Mouse (Mus musculus): ENCODE results near the gene Il21r. TPM values are rescaled to one million over a fixed set of nuclear protein-coding genes. Genes with fewer than 3 reads are reported as not detected.

Gene Il21r
- total and polyA plus RNA-seq, 2 experiments from 2014 or later, result 0.12 TPM; not detected in 1

DNA sequence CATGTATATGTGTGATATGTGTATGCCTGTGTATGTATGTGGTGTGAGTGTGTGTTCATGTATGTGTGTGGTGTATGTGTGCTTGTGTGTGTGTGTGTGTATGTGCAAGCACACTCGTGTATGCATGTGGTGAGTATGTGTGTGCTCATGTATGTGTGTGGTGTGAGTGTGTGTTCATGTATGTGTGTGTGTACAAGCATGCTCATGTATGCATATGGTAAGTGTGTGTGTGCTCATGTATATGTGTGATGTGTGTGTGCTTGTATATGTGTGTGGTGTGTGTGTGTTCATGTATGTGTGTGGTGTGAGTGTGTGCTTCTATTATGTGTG lies 23.0 kb upstream of the Il21r start:
- Histone ChIP-seq H3K27me3 (ENCODE audit: control insufficient read depth, insufficient read depth, low read length) (no peaks in the 10 kb centered on the region), H3K36me3 (replicated peaks; ENCODE audit: control insufficient read depth, insufficient read depth, low read length) (no peaks in the 10 kb centered on the region; the same call in 1 of the 2 replicates), H3K9me3 (replicated peaks; ENCODE audit: control insufficient read depth, low read length) (no peaks in the 10 kb centered on the region), H3K4me1 (ENCODE audit: control insufficient read depth, insufficient read depth) (peaks cover 19% of the 10 kb centered on the region), H3K4me2 (ENCODE audit: low read depth, low read length) (no peak overlapping the region), H3K4me3 (ENCODE audit: low read depth, low read length) (no peak overlapping the region), H3K9ac (replicated peaks; ENCODE audit: low read depth, low read length) (no peak overlapping the region), H3K27ac (ENCODE audit: low read depth) (no peak overlapping the region)
- DNase-seq (ENCODE audit: low spot score) (no peak), ATAC-seq (ENCODE audit: insufficient read depth, low read depth) (no peak)
- WGBS, result 87% methylated on average over 1 of the region's 1 CpGs
- no peak for TF ChIP-seq EP300 (IDR thresholded peaks at IDR 0.05; ENCODE audit: low read depth)
- TF ChIP-seq CTCF (IDR thresholded peaks at IDR 0.05; ENCODE audit: low read depth), result no peak

DNA sequence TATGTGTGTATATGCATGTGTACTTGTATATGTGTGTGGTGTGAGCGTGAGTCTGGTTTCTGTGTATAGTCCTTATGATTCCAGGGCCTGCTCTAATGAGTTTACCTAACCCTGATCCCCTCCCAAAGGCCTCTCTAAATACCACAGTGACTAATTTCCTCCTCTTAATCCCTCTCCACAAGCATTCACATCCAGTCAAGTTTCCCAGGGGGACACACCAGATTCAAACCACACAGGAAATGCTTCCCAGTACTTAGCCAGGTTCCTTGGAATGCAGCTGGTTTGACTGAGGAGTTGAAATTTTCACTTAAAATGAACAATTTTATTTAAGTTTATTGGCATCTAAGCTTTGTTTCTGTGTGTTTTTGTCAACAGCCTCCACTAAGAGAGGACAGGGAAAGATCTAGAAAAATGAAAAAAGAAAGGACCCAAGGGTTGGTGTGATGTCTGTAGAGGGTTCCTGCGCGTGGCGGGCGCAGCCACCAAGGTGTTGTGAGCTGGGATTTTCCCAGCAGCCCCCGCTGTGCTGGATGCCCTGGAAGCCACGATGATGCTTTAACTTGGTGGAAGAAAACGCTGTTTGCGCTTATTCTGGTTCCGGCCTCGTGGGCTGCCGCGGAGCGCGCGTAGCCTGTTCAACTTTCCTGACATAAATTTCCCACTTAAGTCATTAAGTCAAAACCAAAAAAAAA lies 22.5 kb upstream of the Il21r start:
- no peak for TF ChIP-seq EP300 (IDR thresholded peaks at IDR 0.05; ENCODE audit: low read depth)
- TF ChIP-seq CTCF (IDR thresholded peaks at IDR 0.05; ENCODE audit: low read depth), result no peak
- WGBS, result 10% methylated on average over 16 of the region's 16 CpGs
- Histone ChIP-seq H3K27me3 (ENCODE audit: control insufficient read depth, insufficient read depth, low read length) (no peaks in the 10 kb centered on the region), H3K9ac (replicated peaks; ENCODE audit: low read depth, low read length) (no peak overlapping the region), H3K9me3 (replicated peaks; ENCODE audit: control insufficient read depth, low read length) (no peaks in the 10 kb centered on the region), H3K27ac (ENCODE audit: low read depth) (peak overlapping the region; percentile 66), H3K36me3 (replicated peaks; ENCODE audit: control insufficient read depth, insufficient read depth, low read length) (no peaks in the 10 kb centered on the region; the same call in 1 of the 2 replicates), H3K4me1 (ENCODE audit: control insufficient read depth, insufficient read depth) (peaks cover 19% of the 10 kb centered on the region), H3K4me2 (ENCODE audit: low read depth, low read length) (peak overlapping the region; percentile 55), H3K4me3 (ENCODE audit: low read depth, low read length) (peak overlapping the region; percentile 25)
- no peak for ATAC-seq (ENCODE audit: insufficient read depth, low read depth)
- DNase-seq (ENCODE audit: low spot score), result peak; percentile 41

DNA sequence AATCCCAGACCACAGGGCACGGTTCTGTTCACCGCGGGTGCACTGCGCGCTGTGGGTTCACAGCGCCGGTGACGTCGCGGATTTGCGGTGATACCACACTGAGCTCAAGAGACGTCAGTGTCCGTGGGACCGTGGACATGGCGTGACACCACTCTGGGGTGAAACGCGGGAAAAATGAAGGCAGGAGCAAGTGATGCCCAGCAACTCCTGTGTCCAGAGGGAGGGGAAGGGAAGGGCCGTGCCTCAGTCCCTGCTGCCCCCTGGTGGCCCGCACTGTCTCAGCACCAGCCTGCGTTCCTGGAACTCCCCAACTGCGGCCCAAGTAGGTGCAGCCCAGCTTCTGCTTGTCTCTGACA lies 21.9 kb upstream of the Il21r start:
- H3K27ac ChIP-seq (ENCODE audit: low read depth), result peak overlapping the region; percentile 66
- DNase-seq (ENCODE audit: low spot score) (peak; percentile 79), ATAC-seq (ENCODE audit: insufficient read depth, low read depth) (peak; percentile 80)
- peak overlapping the region; percentile 25 for H3K4me3 ChIP-seq (ENCODE audit: low read depth, low read length)
- no peak overlapping the region for H3K9ac ChIP-seq (replicated peaks; ENCODE audit: low read depth, low read length)
- 3% methylated on average over 21 of the region's 21 CpGs for WGBS
- no peaks in the 10 kb centered on the region for H3K9me3 ChIP-seq (replicated peaks; ENCODE audit: control insufficient read depth, low read length)
- peak; percentile 94 for TF ChIP-seq CTCF (IDR thresholded peaks at IDR 0.05; ENCODE audit: low read depth)
- TF ChIP-seq EP300 (IDR thresholded peaks at IDR 0.05; ENCODE audit: low read depth), result no peak
- no peaks in the 10 kb centered on the region for H3K27me3 ChIP-seq (ENCODE audit: control insufficient read depth, insufficient read depth, low read length)
- no peaks in the 10 kb centered on the region; the same call in 1 of the 2 replicates for H3K36me3 ChIP-seq (replicated peaks; ENCODE audit: control insufficient read depth, insufficient read depth, low read length)
- peaks cover 19% of the 10 kb centered on the region for H3K4me1 ChIP-seq (ENCODE audit: control insufficient read depth, insufficient read depth)
- H3K4me2 ChIP-seq (ENCODE audit: low read depth, low read length), result peak overlapping the region; percentile 55

DNA sequence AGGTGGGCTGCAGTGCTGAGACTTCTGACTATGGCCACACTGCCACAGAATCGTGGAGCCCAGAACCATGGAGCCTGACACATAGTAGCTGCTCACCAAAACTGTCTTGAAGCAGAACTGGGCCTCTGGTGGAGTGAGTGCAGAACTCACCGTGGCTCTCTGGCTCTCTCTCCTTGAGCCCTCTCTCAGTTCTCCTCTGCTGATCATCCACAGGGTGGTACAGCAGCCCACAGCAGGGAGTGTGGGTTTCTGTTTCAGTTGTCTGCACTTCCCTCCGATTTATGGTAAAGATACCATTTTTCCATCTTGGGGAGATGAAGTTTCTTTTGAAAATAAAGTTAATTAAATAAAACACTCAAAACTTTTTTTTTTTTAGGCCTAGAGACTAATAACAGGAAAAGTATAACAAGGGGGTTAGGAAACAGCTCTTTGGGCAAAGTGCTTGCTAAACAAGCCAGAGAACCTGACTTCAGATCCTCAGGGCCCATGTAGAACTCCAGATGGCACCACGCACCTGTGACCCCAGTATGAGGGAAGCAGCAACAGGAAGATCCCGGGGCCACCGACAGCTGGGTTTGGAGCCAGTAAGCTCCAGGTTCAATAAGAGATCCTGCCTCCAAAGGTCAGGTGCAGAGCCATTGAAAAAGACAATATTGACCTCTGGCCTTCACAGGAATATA lies 19.8 kb upstream of the Il21r start:
- H3K27me3 ChIP-seq (ENCODE audit: control insufficient read depth, insufficient read depth, low read length), result no peaks in the 10 kb centered on the region
- H3K9me3 ChIP-seq (replicated peaks; ENCODE audit: control insufficient read depth, low read length), result no peaks in the 10 kb centered on the region
- ATAC-seq (ENCODE audit: insufficient read depth, low read depth), result no peak
- no peak overlapping the region for H3K4me2 ChIP-seq (ENCODE audit: low read depth, low read length)
- 69% methylated on average over 6 of the region's 6 CpGs for WGBS
- no peak overlapping the region for H3K27ac ChIP-seq (ENCODE audit: low read depth)
- no peaks in the 10 kb centered on the region for H3K36me3 ChIP-seq (replicated peaks; ENCODE audit: control insufficient read depth, insufficient read depth, low read length)
- TF ChIP-seq CTCF (IDR thresholded peaks at IDR 0.05; ENCODE audit: low read depth), result no peak
- no peak overlapping the region for H3K9ac ChIP-seq (replicated peaks; ENCODE audit: low read depth, low read length)
- DNase-seq (ENCODE audit: low spot score), result no peak
- peaks cover 5% of the 10 kb centered on the region; the same call in 1 of the 2 replicates for H3K4me1 ChIP-seq (ENCODE audit: control insufficient read depth, insufficient read depth)
- no peak overlapping the region for H3K4me3 ChIP-seq (ENCODE audit: low read depth, low read length)

DNA sequence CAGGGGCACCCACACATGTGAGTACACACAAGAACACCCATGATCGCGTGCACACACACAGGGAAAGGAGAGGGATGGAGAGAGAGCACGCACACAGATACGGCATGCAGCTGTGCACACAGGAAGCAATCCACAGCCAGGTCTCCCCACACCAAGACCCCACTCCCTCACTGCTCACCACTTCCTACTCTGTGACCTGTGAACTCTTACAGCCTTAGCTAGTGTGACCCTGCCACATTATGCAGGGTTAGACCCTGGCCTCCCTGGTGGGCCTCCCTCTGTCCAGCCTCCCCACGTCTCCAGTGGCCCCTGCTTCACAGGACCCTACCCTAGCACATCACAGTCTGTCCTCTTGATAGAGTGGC lies 19.2 kb upstream of the Il21r start:
- ATAC-seq (ENCODE audit: insufficient read depth, low read depth) (no peak), DNase-seq (ENCODE audit: low spot score) (no peak)
- TF ChIP-seq EP300 (IDR thresholded peaks at IDR 0.05; ENCODE audit: low read depth), result no peak
- TF ChIP-seq CTCF (IDR thresholded peaks at IDR 0.05; ENCODE audit: low read depth), result no peak
- Histone ChIP-seq H3K4me3 (ENCODE audit: low read depth, low read length) (no peak overlapping the region), H3K4me2 (ENCODE audit: low read depth, low read length) (no peak overlapping the region), H3K36me3 (replicated peaks; ENCODE audit: control insufficient read depth, insufficient read depth, low read length) (no peaks in the 10 kb centered on the region), H3K27ac (ENCODE audit: low read depth) (no peak overlapping the region), H3K9me3 (replicated peaks; ENCODE audit: control insufficient read depth, low read length) (no peaks in the 10 kb centered on the region), H3K9ac (replicated peaks; ENCODE audit: low read depth, low read length) (no peak overlapping the region), H3K27me3 (ENCODE audit: control insufficient read depth, insufficient read depth, low read length) (no peaks in the 10 kb centered on the region), H3K4me1 (ENCODE audit: control insufficient read depth, insufficient read depth) (peaks cover 5% of the 10 kb centered on the region; the same call in 1 of the 2 replicates)
- 68% methylated on average over 5 of the region's 5 CpGs for WGBS
